ENCODE assay signal across 8 mouse cellular contexts in the genomic region with DNA sequence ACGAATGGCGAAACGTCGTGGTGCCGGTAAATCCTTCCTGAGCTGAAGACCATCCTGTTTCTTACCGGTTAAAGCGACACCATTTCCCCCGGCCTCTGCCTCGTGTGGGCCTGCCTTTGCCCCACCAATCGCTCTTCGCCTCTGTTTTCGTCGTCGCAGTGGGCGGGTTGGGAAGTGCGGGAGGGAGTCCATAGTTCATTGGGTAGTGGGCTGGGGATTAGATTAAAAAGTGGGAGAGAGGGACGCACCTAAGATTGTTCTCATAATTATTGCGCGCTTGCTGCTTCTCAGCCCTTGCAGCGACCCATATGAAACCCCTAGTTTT. TPM values are rescaled to one million over a fixed set of nuclear protein-coding genes. Genes with fewer than 3 reads are reported as not detected.
DNase-seq lines count a peak whose midpoint lies in the region; ATAC-seq and TF ChIP-seq lines count a peak whose summit lies in the region.

No protein-coding gene starts in this region.

- intact Hi-C loops in heart, adult 2 months (cut with DNase I): loop anchor here (10.0 kb wide), 2 partner anchors 211 to 279 kb away; partner anchors contain the start of genes Phf8, Ribc1 and Smc1a

- peak overlapping the region; percentile 92 for H3K27ac ChIP-seq in embryonic facial prominence, embryonic 12.5 days
- peak overlapping the region; percentile 95 for H3K27ac ChIP-seq in heart, adult 2 months
- H3K27ac ChIP-seq in kidney, adult 2 months (ENCODE audit: insufficient read depth, low read depth, low read length): peak overlapping the region; percentile 97
- H3K27ac ChIP-seq in liver, embryonic 13.5 days: peak overlapping the region; percentile 90
- H3K27ac ChIP-seq in midbrain, postnatal 0 days (ENCODE audit: low read depth, low read length): peak overlapping the region; percentile 91

- WGBS in embryonic facial prominence, embryonic 12.5 days: 18% methylated on average over 20 of the region's 20 CpGs
- 24% methylated on average over 20 of the region's 20 CpGs for WGBS in heart, adult 2 months
- WGBS in kidney, adult 2 months: 1% methylated on average over 20 of the region's 20 CpGs
- 14% methylated on average over 20 of the region's 20 CpGs for WGBS in liver, embryonic 13.5 days (ENCODE audit: insufficient replicate concordance)
- WGBS in midbrain, postnatal 0 days: 27% methylated on average over 20 of the region's 20 CpGs

- no peaks in the 10 kb centered on the region for H3K4me1 ChIP-seq in embryonic facial prominence, embryonic 12.5 days
- no peaks in the 10 kb centered on the region; the same call in 1 of the 2 replicates for H3K4me1 ChIP-seq in heart, adult 2 months (ENCODE audit: control insufficient read depth, insufficient read depth, low read length)
- H3K4me1 ChIP-seq in kidney, adult 2 months (ENCODE audit: control insufficient read depth, insufficient read depth, low read length): no peaks in the 10 kb centered on the region; the same call in 1 of the 2 replicates
- H3K4me1 ChIP-seq in liver, embryonic 13.5 days (replicated peaks): peaks cover 14% of the 10 kb centered on the region
- H3K4me1 ChIP-seq in midbrain, postnatal 0 days (ENCODE audit: insufficient read depth, low read length): no peaks in the 10 kb centered on the region

- no peak for TF ChIP-seq EP300 in heart, adult 2 months (IDR thresholded peaks at IDR 0.05; ENCODE audit: insufficient read depth, low read depth, low read length)

- 0 out of 2 replicates have a peak, but pooled peaks have one; percentile 8 for TF ChIP-seq CTCF in heart, adult 2 months (IDR thresholded peaks at IDR 0.05)
- no peak for TF ChIP-seq CTCF in kidney, adult 2 months (conservative IDR thresholded peaks at IDR 0.05; ENCODE audit: insufficient read depth, insufficient read length, low read depth, low read length)
- no peak for TF ChIP-seq CTCF in midbrain, postnatal 0 days (IDR thresholded peaks at IDR 0.05)

- H3K27me3 ChIP-seq in embryonic facial prominence, embryonic 12.5 days: no peaks in the 10 kb centered on the region
- H3K27me3 ChIP-seq in heart, adult 2 months (ENCODE audit: control insufficient read depth, insufficient read depth, low read length): no peaks in the 10 kb centered on the region
- no peaks in the 10 kb centered on the region for H3K27me3 ChIP-seq in kidney, adult 2 months (replicated peaks; ENCODE audit: control insufficient read depth, insufficient read depth, low read length)
- no peaks in the 10 kb centered on the region for H3K27me3 ChIP-seq in liver, embryonic 13.5 days
- no peaks in the 10 kb centered on the region for H3K27me3 ChIP-seq in midbrain, postnatal 0 days (ENCODE audit: insufficient read depth, low read length)

- peak; percentile 67 for ATAC-seq in embryonic facial prominence, embryonic 12.5 days (ENCODE audit: insufficient number of reproducible peaks, insufficient read depth, low FRiP score, low TSS enrichment)
- ATAC-seq in liver, embryonic 13.5 days (ENCODE audit: low read depth): peak; percentile 53
- peak; percentile 57 for ATAC-seq in midbrain, postnatal 0 days (ENCODE audit: low FRiP score)

- H3K4me2 ChIP-seq in embryonic facial prominence, embryonic 12.5 days (replicated peaks): peak overlapping the region; percentile 55
- peak overlapping the region; percentile 77 for H3K4me2 ChIP-seq in liver, embryonic 13.5 days
- H3K4me2 ChIP-seq in midbrain, postnatal 0 days (ENCODE audit: low read depth, low read length, poor library complexity, severe bottlenecking): peak overlapping the region; percentile 57

- peak overlapping the region; percentile 70 for H3K9ac ChIP-seq in embryonic facial prominence, embryonic 12.5 days
- peak overlapping the region; percentile 91 for H3K9ac ChIP-seq in heart, adult 2 months (ENCODE audit: low read depth, low read length)
- peak overlapping the region; percentile 79 for H3K9ac ChIP-seq in liver, embryonic 13.5 days
- H3K9ac ChIP-seq in midbrain, postnatal 0 days (replicated peaks; ENCODE audit: low read length, poor library complexity, severe bottlenecking): peak overlapping the region; percentile 64

- no peaks in the 10 kb centered on the region for H3K36me3 ChIP-seq in embryonic facial prominence, embryonic 12.5 days
- H3K36me3 ChIP-seq in heart, adult 2 months (ENCODE audit: control insufficient read depth, insufficient read depth, low read length): peaks cover 10% of the 10 kb centered on the region
- no peaks in the 10 kb centered on the region for H3K36me3 ChIP-seq in kidney, adult 2 months (ENCODE audit: control insufficient read depth, insufficient read depth, low read length)
- no peaks in the 10 kb centered on the region for H3K36me3 ChIP-seq in liver, embryonic 13.5 days
- no peaks in the 10 kb centered on the region for H3K36me3 ChIP-seq in midbrain, postnatal 0 days (ENCODE audit: insufficient read depth, low read length)

- no peaks in the 10 kb centered on the region for H3K79me2 ChIP-seq in heart, adult 2 months (replicated peaks; ENCODE audit: control insufficient read depth, insufficient read depth, low read length)

- DNase-seq in urinary bladder, postnatal 36 days (ENCODE audit: low spot score in 2 of 2): peak; percentile 28 to 42
- DNase-seq in urinary bladder, postnatal 25 days (ENCODE audit: low spot score): no peak
- peak in 1 of 2 experiments; percentile 64 for DNase-seq in heart, adult 2 months
- peak; percentile 60 for DNase-seq in kidney, adult 2 months
- DNase-seq in liver, embryonic 13.5 days: peak; percentile 40
- peak; percentile 58 for DNase-seq in midbrain, postnatal 0 days (ENCODE audit: low spot score)
- DNase-seq in thymus, postnatal 14 days: peak; percentile 59

- no peaks in the 10 kb centered on the region for H3K9me3 ChIP-seq in embryonic facial prominence, embryonic 12.5 days
- no peaks in the 10 kb centered on the region for H3K9me3 ChIP-seq in liver, embryonic 13.5 days (replicated peaks)
- peaks cover 4% of the 10 kb centered on the region; the same call in 1 of the 2 replicates for H3K9me3 ChIP-seq in midbrain, postnatal 0 days (ENCODE audit: low read length)

- peak overlapping the region; percentile 51 for H3K4me3 ChIP-seq in embryonic facial prominence, embryonic 12.5 days
- peak overlapping the region; percentile 72 for H3K4me3 ChIP-seq in heart, adult 2 months
- peak overlapping the region; percentile 93 for H3K4me3 ChIP-seq in kidney, adult 2 months (ENCODE audit: insufficient read depth, low read depth, low read length)
- peak overlapping the region; percentile 68 for H3K4me3 ChIP-seq in liver, embryonic 13.5 days (replicated peaks)
- peak overlapping the region; percentile 48 for H3K4me3 ChIP-seq in midbrain, postnatal 0 days (ENCODE audit: low read depth, low read length)

- TF ChIP-seq POLR2A in heart, adult 2 months (IDR thresholded peaks at IDR 0.05; ENCODE audit: insufficient read depth, low read depth, low read length): no peak
- TF ChIP-seq POLR2A in kidney, adult 2 months (IDR thresholded peaks at IDR 0.05; ENCODE audit: low read depth, low read length): no peak

RNA-seq across cellular contexts. Expression of gene Huwe1, which starts 3.1 kb away (rescaled TPM):
- 72.6 and 74.5 TPM in 2 replicates for polyA plus RNA-seq in embryonic facial prominence, embryonic 12.5 days (2016; fragmentation: Nextera tagmentation; extraction: Ambion mirVana)
- total RNA-seq in heart, adult 2 months (2021): 100 to 1,000 TPM; 151 to 152 TPM
- polyA plus RNA-seq in heart, adult 2 months (2012; rRNA removed): 45.5 and 65.0 TPM in 2 replicates
- 49.6 and 52.0 TPM in 2 replicates for polyA plus RNA-seq in kidney, adult 2 months (2012; rRNA removed)
- polyA plus RNA-seq in liver, embryonic 13.5 days (2015; fragmentation: Nextera tagmentation; extraction: Ambion mirVana): 15.9 and 17.6 TPM in 2 replicates
- 145 and 197 TPM in 2 replicates for total RNA-seq in midbrain, postnatal 0 days (2014; rRNA removed)
- polyA plus RNA-seq in midbrain, postnatal 0 days (2015; fragmentation: Nextera tagmentation; extraction: Ambion mirVana): 35.5 and 37.5 TPM in 2 replicates
